Mouse (Mus musculus): Measurements from ENCODE around the gene Tmem167b.
"Not testable (repeated sequence)": the region's sequence is repeated elsewhere in the genome, so short reads cannot be mapped to it uniquely, and the experiment has no call there.

Gene Tmem167b

GRCm38 (mm10) chr3:108562133-108562730, at the start of gene Tmem167b:
Tmem167b (minus strand) TSS chr3:108562466.
- DNase-seq (ENCODE audit: low read depth), result peak; percentile 99

GRCm38 (mm10) chr3:108608906-108609305, 46.6 kb upstream of the Tmem167b start:
- DNase-seq (ENCODE audit: low read depth), result no peak

GRCm38 (mm10) chr3:108591530-108592522, 29.6 kb upstream of the Tmem167b start:
- peak; percentile 22 for DNase-seq (ENCODE audit: low read depth)

GRCm38 (mm10) chr3:108590786-108591529, 28.7 kb upstream of the Tmem167b start, which contains the start of gene Wdr47:
Wdr47 (plus strand) TSS chr3:108591279.
- DNase-seq (ENCODE audit: low read depth), result peak; percentile 94

- DNase-seq (ENCODE audit: low read depth), result no peak
Observed at GRCm38 (mm10) chr3:108588446-108588845, 26.2 kb upstream of the Tmem167b start.

- DNase-seq (ENCODE audit: low read depth), result no peak
Observed at GRCm38 (mm10) chr3:108584580-108584979, 22.3 kb upstream of the Tmem167b start.

GRCm38 (mm10) chr3:108574018-108574417, 11.8 kb upstream of the Tmem167b start:
- no peak for DNase-seq (ENCODE audit: low read depth)

- no peak for DNase-seq (ENCODE audit: low read depth)
Observed at GRCm38 (mm10) chr3:108572309-108573010, 10.2 kb upstream of the Tmem167b start.

- DNase-seq (ENCODE audit: low read depth), result peak; percentile 94
Observed at GRCm38 (mm10) chr3:108571443-108572294, 9.4 kb upstream of the Tmem167b start, which contains the start of gene Taf13. Taf13 (plus strand) TSS chr3:108571698.

GRCm38 (mm10) chr3:108570813-108571212, 8.5 kb upstream of the Tmem167b start:
- no peak for DNase-seq (ENCODE audit: low read depth)

GRCm38 (mm10) chr3:108569636-108570035, 7.4 kb upstream of the Tmem167b start:
- not testable (repeated sequence) for DNase-seq (ENCODE audit: low read depth)

- no peak for DNase-seq (ENCODE audit: low read depth)
Observed at GRCm38 (mm10) chr3:108567990-108568877, 6.0 kb upstream of the Tmem167b start.

GRCm38 (mm10) chr3:108563309-108563708, 1.0 kb upstream of the Tmem167b start:
- DNase-seq (ENCODE audit: low read depth), result peak; percentile 87

- DNase-seq (ENCODE audit: low read depth), result peak; percentile 70
Observed at GRCm38 (mm10) chr3:108562777-108563271, 558 bp upstream of the Tmem167b start.

GRCm38 (mm10) chr3:108557888-108558287, 4.4 kb downstream of the Tmem167b start:
- DNase-seq (ENCODE audit: low read depth), result peak; percentile 46

GRCm38 (mm10) chr3:108554587-108555312, 7.5 kb downstream of the Tmem167b start:
- DNase-seq (ENCODE audit: low read depth), result peak; percentile 97

GRCm38 (mm10) chr3:108554111-108554561, 8.1 kb downstream of the Tmem167b start:
- no peak for DNase-seq (ENCODE audit: low read depth)

GRCm38 (mm10) chr3:108542299-108542698, 20.0 kb downstream of the Tmem167b start:
- DNase-seq (ENCODE audit: low read depth), result no peak

All from c-Kit-positive CD71-positive TER-119-negative erythroid progenitor cells, embryonic 14.5 days (primary cell).